Mouse (Mus musculus): ENCODE measurements around the gene Mfsd11. TPM values are rescaled to one million over a fixed set of nuclear protein-coding genes. Genes with fewer than 3 reads are reported as not detected.

Gene Mfsd11
- polyA plus RNA-seq, 1 experiment: 34.8 TPM

GRCm38 (mm10) chr11:116871538-116871937 is 19.3 kb downstream of the Mfsd11 start:
- Histone ChIP-seq H3K27ac (ENCODE audit: insufficient read depth, low read length) (no peak overlapping the region), H3K4me3 (ENCODE audit: insufficient read depth, low read length) (no peak overlapping the region), H3K4me1 (ENCODE audit: control insufficient read depth, insufficient read depth, low read length) (no peaks in the 10 kb centered on the region)
- TF ChIP-seq POLR2A (IDR thresholded peaks at IDR 0.05; ENCODE audit: extremely low read depth, insufficient read depth, low read length) (no peak), CTCF (IDR thresholded peaks at IDR 0.05; ENCODE audit: extremely low read depth, insufficient read depth, low read length) (no peak)

GRCm38 (mm10) chr11:116873987-116874386 is 21.7 kb downstream of the Mfsd11 start:
- Histone ChIP-seq H3K4me1 (ENCODE audit: control insufficient read depth, insufficient read depth, low read length) (no peaks in the 10 kb centered on the region), H3K27ac (ENCODE audit: insufficient read depth, low read length) (no peak overlapping the region), H3K4me3 (ENCODE audit: insufficient read depth, low read length) (no peak overlapping the region)
- TF ChIP-seq POLR2A (IDR thresholded peaks at IDR 0.05; ENCODE audit: extremely low read depth, insufficient read depth, low read length) (no peak), CTCF (IDR thresholded peaks at IDR 0.05; ENCODE audit: extremely low read depth, insufficient read depth, low read length) (no peak)

- TF ChIP-seq CTCF (IDR thresholded peaks at IDR 0.05; ENCODE audit: extremely low read depth, insufficient read depth, low read length) (no peak), POLR2A (IDR thresholded peaks at IDR 0.05; ENCODE audit: extremely low read depth, insufficient read depth, low read length) (no peak)
- H3K27ac ChIP-seq (ENCODE audit: insufficient read depth, low read length): no peak overlapping the region
These were observed 26.2 kb downstream of the Mfsd11 start for GRCm38 (mm10) chr11:116878454-116878853.

GRCm38 (mm10) chr11:116880839-116881238 is 28.6 kb downstream of the Mfsd11 start:
- H3K4me3 ChIP-seq (ENCODE audit: insufficient read depth, low read length): no peak overlapping the region
- TF ChIP-seq POLR2A (IDR thresholded peaks at IDR 0.05; ENCODE audit: extremely low read depth, insufficient read depth, low read length): no peak
- TF ChIP-seq CTCF (IDR thresholded peaks at IDR 0.05; ENCODE audit: extremely low read depth, insufficient read depth, low read length): no peak
- H3K4me1 ChIP-seq (ENCODE audit: control insufficient read depth, insufficient read depth, low read length): no peaks in the 10 kb centered on the region

More at GRCm38 (mm10) chr11:116878454-116878853, 26.2 kb downstream of the Mfsd11 start:
- no peak overlapping the region for H3K4me3 ChIP-seq (ENCODE audit: insufficient read depth, low read length)
- H3K4me1 ChIP-seq (ENCODE audit: control insufficient read depth, insufficient read depth, low read length): no peaks in the 10 kb centered on the region

GRCm38 (mm10) chr11:116881440-116881839 is 29.2 kb downstream of the Mfsd11 start:
- no peak overlapping the region for H3K27ac ChIP-seq (ENCODE audit: insufficient read depth, low read length)
- TF ChIP-seq CTCF (IDR thresholded peaks at IDR 0.05; ENCODE audit: extremely low read depth, insufficient read depth, low read length) (no peak), POLR2A (IDR thresholded peaks at IDR 0.05; ENCODE audit: extremely low read depth, insufficient read depth, low read length) (no peak)
- H3K4me3 ChIP-seq (ENCODE audit: insufficient read depth, low read length): no peak overlapping the region
- H3K4me1 ChIP-seq (ENCODE audit: control insufficient read depth, insufficient read depth, low read length): no peaks in the 10 kb centered on the region

More at GRCm38 (mm10) chr11:116880839-116881238, 28.6 kb downstream of the Mfsd11 start:
- H3K27ac ChIP-seq (ENCODE audit: insufficient read depth, low read length): no peak overlapping the region

- Histone ChIP-seq H3K4me1 (ENCODE audit: control insufficient read depth, insufficient read depth, low read length) (no peaks in the 10 kb centered on the region), H3K27ac (ENCODE audit: insufficient read depth, low read length) (no peak overlapping the region), H3K4me3 (ENCODE audit: insufficient read depth, low read length) (no peak overlapping the region)
- TF ChIP-seq CTCF (IDR thresholded peaks at IDR 0.05; ENCODE audit: extremely low read depth, insufficient read depth, low read length) (no peak), POLR2A (IDR thresholded peaks at IDR 0.05; ENCODE audit: extremely low read depth, insufficient read depth, low read length) (no peak)
These were observed 30.2 kb downstream of the Mfsd11 start for GRCm38 (mm10) chr11:116882446-116882845.

GRCm38 (mm10) chr11:116884061-116884460 is 31.8 kb downstream of the Mfsd11 start:
- H3K27ac ChIP-seq (ENCODE audit: insufficient read depth, low read length): no peak overlapping the region
- no peak overlapping the region for H3K4me3 ChIP-seq (ENCODE audit: insufficient read depth, low read length)
- no peak for TF ChIP-seq CTCF (IDR thresholded peaks at IDR 0.05; ENCODE audit: extremely low read depth, insufficient read depth, low read length)
- no peak for TF ChIP-seq POLR2A (IDR thresholded peaks at IDR 0.05; ENCODE audit: extremely low read depth, insufficient read depth, low read length)
- H3K4me1 ChIP-seq (ENCODE audit: control insufficient read depth, insufficient read depth, low read length): no peaks in the 10 kb centered on the region

- Histone ChIP-seq H3K4me1 (ENCODE audit: control insufficient read depth, insufficient read depth, low read length) (no peaks in the 10 kb centered on the region), H3K27ac (ENCODE audit: insufficient read depth, low read length) (no peak overlapping the region), H3K4me3 (ENCODE audit: insufficient read depth, low read length) (peak overlapping the region; percentile 27)
- TF ChIP-seq CTCF (IDR thresholded peaks at IDR 0.05; ENCODE audit: extremely low read depth, insufficient read depth, low read length) (peak; percentile 92), POLR2A (IDR thresholded peaks at IDR 0.05; ENCODE audit: extremely low read depth, insufficient read depth, low read length) (no peak)
These were observed 33.3 kb downstream of the Mfsd11 start for GRCm38 (mm10) chr11:116885275-116886151.

- TF ChIP-seq POLR2A (IDR thresholded peaks at IDR 0.05; ENCODE audit: extremely low read depth, insufficient read depth, low read length) (no peak), CTCF (IDR thresholded peaks at IDR 0.05; ENCODE audit: extremely low read depth, insufficient read depth, low read length) (no peak)
- Histone ChIP-seq H3K4me3 (ENCODE audit: insufficient read depth, low read length) (no peak overlapping the region), H3K27ac (ENCODE audit: insufficient read depth, low read length) (no peak overlapping the region)
These were observed 34.9 kb downstream of the Mfsd11 start for GRCm38 (mm10) chr11:116887136-116887535.

More at GRCm38 (mm10) chr11:116887136-116887535, 34.9 kb downstream of the Mfsd11 start:
- no peaks in the 10 kb centered on the region for H3K4me1 ChIP-seq (ENCODE audit: control insufficient read depth, insufficient read depth, low read length)

Measured in cortical plate, adult 2 months (tissue).